9 mouse cellular contexts compared by ENCODE assay signal in the genomic region with DNA sequence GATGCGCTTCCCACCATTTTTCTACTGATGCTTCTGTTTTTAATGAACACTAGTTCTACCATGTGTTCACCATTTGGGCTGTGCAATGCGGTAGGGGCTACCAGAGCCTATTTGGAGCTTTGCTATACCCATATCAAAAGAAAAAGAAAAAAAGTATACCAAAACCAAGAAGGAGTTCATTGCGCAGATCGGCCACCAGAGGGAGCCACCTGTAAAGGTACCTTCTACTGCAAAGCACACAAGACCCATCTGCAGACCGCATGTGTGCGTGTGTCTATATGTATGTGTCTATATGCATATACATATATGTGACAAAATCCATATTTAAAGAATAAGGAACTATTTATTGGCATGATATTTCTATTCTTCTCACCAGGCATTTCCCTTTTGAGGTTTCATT.
DNase-seq lines count a peak whose midpoint lies in the region; ATAC-seq and TF ChIP-seq lines count a peak whose summit lies in the region.
"Had no signal": no experiment of that assay in that cellular context is flagged by ENCODE, and none has a peak within 500 bp of the region (broad histone marks: within the 10 kb centered on the region; RNA-seq: fewer than 3 reads in every experiment).

No protein-coding gene starts in this region.

- no peak overlapping the region for H3K27ac ChIP-seq in layer of hippocampus, adult 2 months
- H3K27ac ChIP-seq: heart, embryonic 15.5 days had no signal

- no peak overlapping the region for H3ac ChIP-seq in C2C12 (ENCODE audit: control insufficient read depth, insufficient read length, low read depth)

- TF ChIP-seq CTCF in C2C12 (IDR thresholded peaks at IDR 0.05; ENCODE audit: control insufficient read depth, insufficient read depth, insufficient read length) = peak; percentile 28
- peak; percentile 88 for TF ChIP-seq CTCF in layer of hippocampus, adult 2 months (conservative IDR thresholded peaks at IDR 0.05)

- no peak overlapping the region for H3K4me3 ChIP-seq in C2C12 (ENCODE audit: insufficient read depth, poor library complexity, severe bottlenecking)
- no peak overlapping the region for H3K4me3 ChIP-seq in layer of hippocampus, adult 2 months
- H3K4me3 ChIP-seq: heart, embryonic 15.5 days had no signal

- no peaks in the 10 kb centered on the region for H3K79me2 ChIP-seq in C2C12 (ENCODE audit: control insufficient read depth, insufficient read depth)

- H3K79me3 ChIP-seq in C2C12 (ENCODE audit: low read depth) = no peaks in the 10 kb centered on the region

- DNase-seq in MEL-GATA-1-ER (ENCODE audit: extremely low read depth, low read depth) = peak; percentile 64
- DNase-seq in cerebellum, adult 9-11 months = peak; percentile 62
- DNase-seq in frontal cortex, postnatal 25 days (ENCODE audit: low spot score in 2 of 2) = peak; percentile 32 to 54
- DNase-seq in layer of hippocampus, adult 2 months (ENCODE audit: low spot score in 2 of 2) = peak; percentile 60 to 74
- DNase-seq in lung, postnatal 36 days = peak; percentile 77
- peak; percentile 66 for DNase-seq in right cerebral cortex, postnatal 25 days

- ATAC-seq in inflammation-experienced regulatory T-cells, adult 6 months = no peak

- H3K27me3 ChIP-seq in C2C12 (ENCODE audit: control insufficient read depth, insufficient read depth, insufficient read length) = no peaks in the 10 kb centered on the region

- no peaks in the 10 kb centered on the region for H3K36me3 ChIP-seq in C2C12 (ENCODE audit: control insufficient read depth, insufficient read depth)
- H3K36me3 ChIP-seq: heart, embryonic 15.5 days had no signal

TF ChIP-seq in C2C12, 6 proteins besides CTCF, POLR2A, EP300 and RAD21:
- TF ChIP-seq MYOD1 (IDR thresholded peaks at IDR 0.05; ENCODE audit: control insufficient read depth, insufficient read length, low read depth) (no peak), USF1 (IDR thresholded peaks at IDR 0.05; ENCODE audit: low read depth) (no peak), FOSL1 (IDR thresholded peaks at IDR 0.05; ENCODE audit: insufficient read depth, low read length, poor library complexity, severe bottlenecking) (no peak), MYOG (IDR thresholded peaks at IDR 0.05; ENCODE audit: control insufficient read depth, extremely low read depth, insufficient read length) (no peak), CEBPB (IDR thresholded peaks at IDR 0.05; ENCODE audit: low read depth) (no peak), MAX (IDR thresholded peaks at IDR 0.05) (no peak)
